Mouse (Mus musculus): ENCODE measurements around the gene Sgk2.

DNA sequence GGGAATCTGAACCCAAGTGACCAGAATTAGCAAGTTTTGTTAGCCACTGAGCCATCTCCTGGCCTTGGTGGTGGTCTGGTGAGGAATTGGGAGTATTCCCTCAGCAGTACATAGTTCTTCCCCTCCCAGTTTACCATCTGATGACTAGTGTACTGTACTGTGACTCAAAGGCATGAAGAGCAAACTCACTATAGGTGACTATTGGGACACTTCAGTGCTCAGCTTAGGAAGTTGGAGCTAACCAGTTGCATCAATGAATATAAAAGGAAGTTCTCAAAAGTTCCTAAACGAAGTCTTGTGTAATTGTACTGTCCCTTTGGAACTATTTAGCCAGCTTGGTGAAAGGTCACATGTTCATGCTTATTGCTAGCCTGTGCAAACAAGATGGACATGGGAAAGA is 47.6 kb upstream of the Sgk2 start:
- TF ChIP-seq CTCF (IDR thresholded peaks at IDR 0.05; ENCODE audit: extremely low read depth, insufficient read depth, insufficient read length, insufficient replicate concordance): no peak
- no peak for TF ChIP-seq POLR2A (IDR thresholded peaks at IDR 0.05; ENCODE audit: low read depth, low read length)
